Mouse (Mus musculus) naive thymus-derived CD4-positive, alpha-beta T cell, adult 2 months (primary cell): ENCODE results near the gene Gfpt2.
"Not testable (repeated sequence)": the region's sequence is repeated elsewhere in the genome, so short reads cannot be mapped to it uniquely, and the experiment has no call there.

Experiments
- DNase-seq: peaks from one replicate; pipeline ENCODE4 v3.0.0-alpha.2; 2011; ENCODE audit warnings: low read depth

Gene Gfpt2

DNA sequence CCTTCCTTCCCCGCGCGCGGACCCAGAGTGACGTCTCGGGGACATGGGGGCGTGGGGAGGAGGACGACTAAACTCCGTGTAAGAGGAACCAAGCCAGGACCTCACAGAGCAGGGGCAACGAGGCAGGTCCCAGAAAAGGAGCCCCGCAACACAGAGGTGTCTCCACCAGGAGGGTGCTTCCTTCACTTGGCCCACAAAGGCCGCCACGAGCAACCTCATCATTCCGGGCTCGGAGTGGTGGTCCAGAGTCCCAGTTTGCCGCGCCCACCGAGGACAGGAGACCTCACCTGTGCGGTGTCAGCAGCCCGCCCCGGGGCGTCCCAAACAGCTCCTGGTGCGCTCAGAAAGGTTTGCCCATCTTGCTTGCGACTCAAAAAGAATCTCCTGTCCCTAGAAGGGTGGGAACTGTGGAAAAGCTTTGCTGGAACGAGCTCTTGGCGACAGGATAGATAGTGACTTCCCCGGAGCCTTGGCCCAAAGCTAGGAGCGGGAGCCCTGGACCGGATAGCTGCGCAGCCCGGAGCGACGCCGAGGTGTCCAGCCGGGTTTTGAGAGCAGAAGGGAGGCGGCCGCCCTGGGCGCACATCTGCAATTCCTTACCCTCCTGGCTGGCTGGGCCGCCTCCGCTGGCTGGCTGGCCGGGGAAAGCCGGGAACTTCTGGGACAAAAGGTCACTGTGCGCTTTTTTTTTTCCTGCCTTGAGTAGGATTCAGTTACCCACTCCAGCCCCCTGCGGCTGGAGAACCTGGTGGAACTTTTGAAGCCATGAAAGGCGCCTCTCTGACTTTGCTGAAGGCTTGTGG is 565 bp downstream of the Gfpt2 start:
- DNase-seq: no peak

DNA sequence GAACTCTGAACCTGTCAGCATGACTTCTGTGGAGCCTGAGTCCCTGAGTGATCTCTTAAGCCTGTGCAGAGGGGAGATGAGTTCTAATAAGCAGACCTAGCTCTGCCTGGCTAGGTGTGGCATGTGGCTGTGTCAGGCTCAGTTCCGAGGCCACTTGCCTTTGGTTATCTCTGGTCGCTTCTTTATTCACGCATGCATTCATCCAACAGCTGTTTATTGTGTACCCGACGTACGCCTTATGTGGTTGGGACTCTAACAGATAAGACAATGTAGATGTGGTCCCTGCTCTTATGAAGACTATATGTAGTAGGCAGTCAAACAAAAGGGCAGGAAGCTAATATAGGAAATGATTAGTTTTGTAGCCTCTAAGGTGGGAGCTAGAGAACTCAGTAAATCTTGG is 5.0 kb downstream of the Gfpt2 start:
- no peak for DNase-seq

DNA sequence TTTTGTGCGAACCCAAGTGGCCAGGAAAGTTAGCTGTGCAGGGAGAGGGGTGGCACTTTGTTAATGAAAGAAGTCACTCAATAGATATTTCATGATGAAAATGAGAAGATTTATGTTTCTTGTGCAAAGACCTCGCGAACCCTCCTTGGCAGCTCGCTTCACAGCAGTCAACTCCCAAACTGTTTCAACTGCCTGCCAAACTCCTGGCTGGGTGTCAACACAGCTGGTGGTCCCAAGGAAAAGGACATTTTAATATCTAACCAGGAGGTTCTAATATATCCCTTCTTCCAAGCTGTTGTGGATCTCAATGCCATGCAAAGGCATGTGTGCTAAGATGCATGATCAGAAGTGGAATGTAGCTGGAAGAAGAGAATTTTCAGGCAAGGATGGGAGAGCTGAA is 7.5 kb downstream of the Gfpt2 start:
- no peak for DNase-seq

DNA sequence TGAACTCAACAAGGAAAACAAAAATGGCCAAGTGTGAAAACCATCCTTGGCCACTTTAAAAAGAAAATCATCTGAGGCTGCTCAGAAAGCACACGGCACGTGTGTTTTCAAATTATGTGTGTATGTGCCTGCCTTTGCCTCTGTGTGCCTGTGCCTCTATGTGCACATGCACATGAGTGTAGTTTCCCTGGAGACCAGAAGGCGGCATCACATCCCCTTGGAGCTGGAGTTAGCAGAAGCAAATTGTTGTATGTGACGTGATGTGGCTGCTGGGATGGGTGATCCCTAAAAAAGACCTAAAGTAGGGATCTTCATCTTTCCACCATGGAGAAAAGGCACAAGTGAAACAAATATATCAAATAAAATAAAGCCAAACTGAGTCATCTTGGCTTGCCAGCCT is 9.8 kb downstream of the Gfpt2 start:
- no peak for DNase-seq

DNA sequence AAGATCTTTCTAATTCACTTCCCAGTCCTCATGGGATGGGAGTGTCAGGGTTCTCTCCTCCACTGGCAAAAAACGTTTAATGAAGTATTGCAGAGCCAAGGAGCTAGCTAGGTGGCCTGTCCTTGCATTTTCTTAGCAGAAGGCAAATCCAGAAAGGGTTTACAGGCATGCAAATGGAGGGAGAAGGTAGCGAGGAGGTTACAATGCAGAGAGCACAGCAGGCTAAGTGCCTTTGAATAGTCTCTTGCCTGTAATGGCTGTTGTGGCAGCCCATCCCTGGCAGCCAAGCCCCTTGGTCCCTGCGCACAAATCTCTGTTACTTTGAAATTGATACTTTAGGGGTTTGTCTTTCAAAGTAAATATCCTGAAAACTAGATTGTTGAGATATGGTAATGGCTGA is 12.2 kb downstream of the Gfpt2 start:
- no peak for DNase-seq

DNA sequence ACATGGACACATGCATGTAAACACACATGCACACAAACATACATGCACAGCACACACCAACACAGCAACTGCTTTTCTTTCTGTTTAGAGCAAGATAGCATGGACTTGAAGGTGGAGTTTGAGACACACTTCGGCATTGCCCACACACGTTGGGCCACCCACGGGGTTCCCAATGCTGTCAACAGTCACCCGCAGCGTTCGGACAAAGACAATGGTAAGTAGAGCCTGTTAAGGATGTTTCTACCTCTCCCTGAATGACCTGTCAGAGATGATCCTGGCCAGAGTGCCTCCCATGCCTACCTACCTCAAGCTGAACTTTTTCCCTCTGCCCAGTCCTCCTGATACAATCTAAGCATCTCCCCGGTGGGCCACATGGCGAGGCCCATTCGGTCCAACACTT is 15.0 kb downstream of the Gfpt2 start:
- no peak for DNase-seq

DNA sequence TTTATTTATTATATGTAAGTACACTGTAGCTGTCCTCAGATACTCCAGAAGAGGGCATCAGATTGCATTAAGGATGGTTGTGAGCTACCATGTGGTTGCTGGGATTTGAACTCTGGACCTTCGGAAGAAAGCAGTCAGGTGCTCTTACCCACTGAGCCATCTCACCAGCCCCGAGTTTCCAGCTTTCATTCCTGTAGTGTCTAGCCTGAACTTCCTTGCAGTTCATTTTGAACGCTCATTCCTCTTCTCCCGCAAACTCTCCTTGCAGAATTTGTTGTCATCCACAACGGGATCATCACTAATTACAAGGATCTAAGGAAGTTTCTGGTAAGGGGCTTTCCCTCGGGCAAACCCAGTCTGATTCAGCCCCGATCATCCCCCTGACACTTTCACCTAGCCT is 16.7 kb downstream of the Gfpt2 start:
- DNase-seq: not testable (repeated sequence)

DNA sequence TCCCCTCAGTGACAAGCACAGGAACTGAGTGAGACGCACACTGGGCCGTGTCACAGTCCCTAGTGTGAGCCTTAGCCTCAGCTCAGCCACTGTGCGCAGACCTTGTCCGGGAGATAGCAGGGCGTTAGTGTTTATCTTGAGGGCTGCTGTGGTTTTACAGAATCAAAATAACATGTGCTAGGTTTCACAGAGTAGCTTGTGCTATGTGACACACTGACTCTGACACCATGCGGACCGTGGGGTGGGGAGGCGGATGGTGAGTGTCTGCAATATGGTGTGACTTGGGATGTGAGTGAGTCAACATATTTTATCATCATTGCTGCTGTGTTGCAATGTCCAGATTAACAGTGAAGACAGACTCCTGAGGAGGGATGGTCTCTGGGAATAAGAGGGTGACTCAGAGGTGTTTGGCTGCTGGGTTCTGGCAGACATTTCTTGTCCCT is 17.1 kb downstream of the Gfpt2 start:
- peak; percentile 33 for DNase-seq

DNA sequence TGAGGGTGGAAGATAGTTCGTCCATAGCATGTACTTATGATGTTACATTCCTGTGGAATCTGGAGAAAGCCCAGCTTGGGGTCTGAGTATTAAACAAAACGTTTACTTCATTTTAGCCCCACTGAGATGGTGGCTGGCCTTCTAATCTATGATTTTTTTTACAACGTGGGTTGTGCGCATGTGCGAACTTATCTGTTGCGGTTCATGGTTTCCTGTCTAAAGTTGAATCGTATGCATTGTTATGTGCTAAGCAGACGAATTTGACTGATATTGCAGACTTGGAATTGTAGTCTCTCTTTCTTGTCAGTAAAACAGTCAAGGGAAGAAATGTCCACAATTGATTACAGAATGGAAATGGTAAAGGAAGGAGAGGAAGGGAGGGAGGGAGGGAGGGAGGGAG is 17.9 kb downstream of the Gfpt2 start:
- DNase-seq: peak; percentile 84

DNA sequence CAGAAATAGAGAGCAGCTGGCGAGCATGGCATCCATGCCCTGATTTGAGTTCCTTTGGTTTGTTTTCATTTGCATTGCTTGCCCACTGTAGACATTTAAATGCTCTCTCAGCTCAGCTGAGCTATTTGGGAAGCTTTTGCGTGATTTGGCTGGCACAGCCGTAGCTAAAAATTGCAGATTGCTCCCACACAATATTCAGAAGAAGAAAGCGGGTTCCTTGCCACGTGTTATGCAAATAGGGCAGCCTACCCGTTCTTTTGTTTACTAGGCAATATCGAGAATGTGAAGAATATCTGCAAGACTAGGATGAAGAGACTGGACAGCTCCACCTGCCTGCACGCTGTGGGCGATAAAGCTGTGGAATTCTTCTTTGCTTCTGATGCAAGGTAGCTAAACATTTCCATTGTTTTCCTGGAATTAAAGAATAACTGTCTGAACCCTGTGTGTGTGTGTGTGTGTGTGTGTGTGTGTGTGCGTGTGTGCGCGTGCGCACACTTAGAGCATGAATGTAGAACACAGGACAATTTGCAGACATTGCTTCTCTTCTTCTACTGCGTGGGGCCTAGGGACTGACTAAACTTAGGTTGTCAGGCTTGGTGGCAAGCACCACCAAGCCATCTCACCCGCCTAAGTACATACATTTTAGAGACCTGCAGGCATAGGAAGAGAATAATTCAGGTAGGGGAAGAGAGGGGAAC is 25.0 kb downstream of the Gfpt2 start:
- no peak for DNase-seq

DNA sequence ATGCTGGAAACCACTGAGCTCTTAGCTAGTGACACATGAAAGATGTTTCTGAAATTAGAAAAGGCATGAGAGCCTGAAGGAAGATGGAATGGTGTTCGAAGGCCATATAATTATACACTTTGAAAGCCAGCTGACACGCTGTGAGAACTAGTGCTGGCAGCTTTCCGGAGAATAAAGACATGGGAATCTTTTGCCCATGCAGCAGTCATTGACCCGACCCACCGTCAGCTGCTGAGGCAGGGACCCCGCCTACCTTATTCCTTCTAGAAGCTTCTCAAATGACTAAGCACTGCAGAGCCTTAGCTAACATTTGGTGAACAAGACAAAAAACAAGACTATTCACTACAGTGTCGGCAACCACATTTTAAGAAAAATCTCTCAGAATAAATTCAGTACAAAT is 25.7 kb downstream of the Gfpt2 start:
- DNase-seq: no peak

DNA sequence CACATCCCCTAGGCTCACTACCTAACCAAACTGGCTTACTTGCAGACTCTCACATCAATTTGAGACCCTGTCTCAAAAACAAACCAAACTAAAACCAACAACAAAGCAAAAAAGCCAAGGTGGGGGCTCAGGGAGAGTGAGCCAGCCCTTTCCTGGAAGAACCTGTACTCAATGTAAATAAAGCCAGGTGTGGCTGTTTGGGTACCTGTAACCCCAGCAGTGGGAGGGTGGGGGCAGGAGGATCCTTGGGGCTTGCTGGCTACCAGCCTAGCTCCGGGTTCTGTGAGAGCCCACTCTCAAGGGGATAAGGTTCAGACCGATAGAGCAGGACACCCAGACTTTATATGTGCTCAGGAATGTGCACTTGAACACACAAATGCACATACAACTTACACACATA is 26.9 kb downstream of the Gfpt2 start:
- no peak for DNase-seq

DNA sequence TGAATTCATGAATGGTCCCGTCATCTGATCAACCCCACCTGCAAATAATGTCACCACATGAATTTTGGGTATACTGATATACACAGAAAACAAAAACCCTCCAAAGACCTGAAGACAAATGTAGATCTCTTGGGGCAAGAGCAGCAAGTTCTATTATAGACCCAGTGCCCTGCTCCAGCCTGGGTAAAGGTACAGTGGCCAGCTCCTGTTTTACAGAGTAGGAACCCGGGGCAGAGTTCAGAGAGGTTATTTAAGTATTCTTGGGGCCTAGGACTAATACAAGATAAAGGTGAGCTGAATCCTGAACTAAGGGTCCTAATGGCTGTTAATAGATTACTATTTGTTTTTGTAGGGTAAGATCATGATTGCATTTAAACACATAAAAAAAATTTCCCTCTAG is 27.6 kb downstream of the Gfpt2 start:
- DNase-seq: no peak

DNA sequence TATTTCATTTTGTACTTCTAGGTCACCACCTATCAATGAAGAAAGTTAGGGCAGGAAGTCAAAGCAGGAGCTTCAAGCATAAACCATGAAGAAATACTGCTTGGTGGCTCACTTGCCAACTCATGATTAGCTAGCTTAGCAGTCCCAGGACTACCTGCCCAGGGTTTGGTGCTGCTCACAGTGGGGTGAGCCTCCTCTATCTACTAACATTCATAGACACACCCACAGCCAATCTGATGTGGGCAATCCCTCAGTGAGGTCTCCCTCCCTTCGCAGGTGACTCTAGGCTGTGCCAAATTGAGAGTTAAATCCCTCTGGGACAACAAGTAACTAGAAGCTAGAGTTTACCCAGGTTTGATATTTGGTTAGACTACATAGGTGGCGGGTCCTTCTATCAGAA is 28.4 kb downstream of the Gfpt2 start:
- DNase-seq: no peak

DNA sequence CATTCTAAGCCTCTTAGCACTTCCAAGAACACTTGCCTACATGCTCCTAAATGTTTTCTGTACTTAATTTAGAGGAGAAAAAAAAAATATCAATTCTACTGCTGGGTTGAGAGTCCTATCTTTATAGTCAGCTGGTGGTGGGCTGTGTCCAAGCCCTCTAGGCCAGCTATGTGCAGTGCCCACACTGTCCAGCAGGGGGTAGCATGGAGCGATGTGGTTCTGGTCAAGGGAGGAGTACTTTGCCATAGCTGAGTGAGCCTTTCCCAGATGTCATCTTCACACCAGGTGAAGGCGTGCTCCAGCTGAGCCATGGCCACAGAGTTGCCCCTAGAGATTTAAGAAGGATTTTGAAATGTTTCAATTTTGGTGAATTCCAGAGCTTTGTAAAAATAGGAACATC is 30.9 kb downstream of the Gfpt2 start:
- peak; percentile 78 for DNase-seq

DNA sequence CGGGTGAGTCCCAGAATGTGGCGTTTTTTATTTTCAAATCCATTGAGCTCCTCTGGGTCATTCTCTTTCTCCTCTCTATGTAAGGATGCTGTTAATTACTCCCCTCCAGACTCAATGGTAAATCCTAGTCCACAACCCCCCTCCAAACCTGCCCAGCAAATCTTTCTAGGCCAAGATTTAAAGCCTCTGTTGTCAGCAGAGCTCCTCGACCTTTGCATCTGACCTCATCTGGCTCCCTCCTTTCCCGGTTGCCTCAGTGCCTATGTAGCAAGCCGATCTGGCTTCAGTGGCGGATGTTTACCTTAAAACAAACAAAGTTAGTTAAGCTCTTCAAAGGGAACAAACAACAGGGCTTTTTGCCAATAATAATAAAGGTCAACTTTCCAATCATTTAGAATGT is 33.3 kb downstream of the Gfpt2 start:
- no peak for DNase-seq

DNA sequence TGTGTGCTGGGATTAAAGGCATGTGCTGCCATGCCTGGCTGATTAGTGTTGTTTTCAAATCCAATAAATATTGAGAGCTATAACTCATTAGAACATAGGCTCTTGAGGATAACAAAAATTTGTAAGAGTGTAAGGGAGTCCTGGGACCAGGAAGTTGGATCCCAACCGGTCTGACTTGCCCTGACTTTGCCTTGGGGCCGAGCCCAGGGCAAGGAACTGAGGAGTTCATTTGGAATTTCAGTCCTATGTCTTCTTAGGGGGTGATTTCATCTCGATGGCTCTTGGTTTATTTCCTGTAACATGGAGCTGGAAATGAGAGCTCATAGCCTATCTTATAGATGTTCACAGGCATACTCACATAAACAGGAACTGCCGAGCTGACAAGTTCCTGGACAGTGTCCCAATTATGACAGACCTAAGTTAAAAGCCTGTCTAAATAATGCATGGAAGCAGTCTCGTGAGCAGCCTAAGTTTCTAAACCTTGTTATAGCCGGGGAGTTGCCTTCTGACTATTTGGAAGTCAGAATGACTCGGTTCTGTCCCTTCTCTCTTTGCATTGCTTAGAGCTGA is 35.3 kb downstream of the Gfpt2 start:
- DNase-seq: no peak

DNA sequence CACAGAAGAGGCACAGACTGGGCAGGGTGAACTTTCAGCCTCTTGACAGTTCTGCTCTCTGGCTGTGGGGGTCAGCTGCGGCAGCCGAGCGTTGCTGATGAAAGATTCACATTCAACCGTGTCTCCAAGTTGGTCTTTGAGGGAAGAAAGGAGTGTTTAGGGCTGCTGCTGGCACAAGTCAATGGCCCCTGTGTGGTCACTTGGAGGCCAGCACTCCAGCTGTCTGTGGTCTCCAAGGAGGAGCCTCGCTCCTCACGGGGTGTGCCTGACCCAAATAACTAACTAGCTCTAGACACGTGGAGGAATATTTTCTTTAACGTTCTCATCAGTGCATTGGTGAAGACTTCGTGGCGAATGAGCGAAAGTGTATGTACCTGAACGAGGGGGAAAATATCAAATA is 38.0 kb downstream of the Gfpt2 start:
- no peak for DNase-seq

DNA sequence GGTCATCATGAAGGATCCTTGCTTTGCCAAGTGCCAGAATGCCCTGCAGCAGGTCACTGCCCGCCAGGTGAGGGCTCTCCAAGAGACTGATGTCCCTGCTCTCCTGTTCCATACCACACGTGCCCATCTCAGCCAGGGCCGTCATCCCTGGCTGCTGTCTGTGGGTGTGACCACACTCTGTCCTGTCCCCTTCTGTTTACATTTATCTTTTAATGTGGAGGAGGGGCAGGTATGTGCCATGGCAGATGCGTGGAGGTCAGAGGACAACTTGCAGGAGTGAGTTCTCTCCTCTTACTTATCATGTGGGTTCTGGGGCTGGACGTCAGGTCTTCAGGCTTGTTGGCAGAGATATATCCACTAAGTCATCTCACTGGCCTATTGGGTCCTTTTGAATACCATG is 39.0 kb downstream of the Gfpt2 start:
- DNase-seq: no peak

DNA sequence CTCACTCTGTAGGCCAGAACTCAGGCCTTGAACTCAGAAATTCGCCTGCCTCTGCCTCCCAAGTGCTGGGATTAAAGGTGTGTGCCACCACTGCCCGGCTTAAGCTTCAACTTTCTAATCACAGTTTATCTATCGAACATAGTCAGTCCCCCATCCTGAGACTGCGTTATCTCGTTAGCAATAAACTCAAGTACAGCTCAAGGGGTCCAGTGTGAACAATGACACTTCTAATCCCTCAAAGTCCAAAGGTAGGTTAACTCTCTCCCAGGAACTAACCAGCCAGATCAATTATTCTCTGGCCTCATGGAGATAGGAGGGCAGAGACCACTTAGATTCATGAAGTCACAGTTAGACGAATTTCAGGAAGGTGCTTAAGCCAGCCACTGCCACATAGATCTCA is 40.3 kb downstream of the Gfpt2 start:
- DNase-seq: no peak

DNA sequence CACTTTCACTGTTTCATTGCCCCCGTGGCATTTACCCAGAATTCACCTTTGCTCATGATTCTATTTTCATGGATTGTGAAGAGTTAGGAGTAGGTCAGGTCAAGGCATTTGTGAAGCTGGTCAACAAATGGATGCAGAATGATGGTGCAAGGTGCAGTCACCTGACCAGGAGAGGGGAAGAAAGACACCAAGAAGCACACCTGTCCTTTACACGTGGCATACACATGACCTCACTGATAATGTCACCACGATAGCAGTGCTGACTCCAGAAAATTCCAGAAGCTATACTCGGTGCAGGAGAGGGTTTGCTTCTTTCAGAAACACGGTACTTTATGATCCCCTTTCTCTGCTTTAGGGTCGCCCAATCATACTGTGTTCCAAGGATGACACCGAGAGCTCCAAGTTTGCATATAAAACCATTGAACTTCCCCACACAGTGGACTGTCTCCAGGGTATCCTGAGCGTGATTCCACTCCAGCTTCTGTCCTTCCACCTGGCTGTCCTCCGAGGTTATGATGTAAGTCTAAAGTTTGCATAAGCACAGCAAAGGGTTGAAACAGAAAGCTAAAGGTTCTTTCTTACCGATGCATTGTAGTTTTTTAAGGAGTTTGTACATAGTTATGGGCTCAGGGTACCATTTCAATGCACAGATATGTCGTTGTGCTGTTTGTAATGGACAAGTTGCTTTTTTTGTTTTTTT is 41.4 kb downstream of the Gfpt2 start:
- no peak for DNase-seq

DNA sequence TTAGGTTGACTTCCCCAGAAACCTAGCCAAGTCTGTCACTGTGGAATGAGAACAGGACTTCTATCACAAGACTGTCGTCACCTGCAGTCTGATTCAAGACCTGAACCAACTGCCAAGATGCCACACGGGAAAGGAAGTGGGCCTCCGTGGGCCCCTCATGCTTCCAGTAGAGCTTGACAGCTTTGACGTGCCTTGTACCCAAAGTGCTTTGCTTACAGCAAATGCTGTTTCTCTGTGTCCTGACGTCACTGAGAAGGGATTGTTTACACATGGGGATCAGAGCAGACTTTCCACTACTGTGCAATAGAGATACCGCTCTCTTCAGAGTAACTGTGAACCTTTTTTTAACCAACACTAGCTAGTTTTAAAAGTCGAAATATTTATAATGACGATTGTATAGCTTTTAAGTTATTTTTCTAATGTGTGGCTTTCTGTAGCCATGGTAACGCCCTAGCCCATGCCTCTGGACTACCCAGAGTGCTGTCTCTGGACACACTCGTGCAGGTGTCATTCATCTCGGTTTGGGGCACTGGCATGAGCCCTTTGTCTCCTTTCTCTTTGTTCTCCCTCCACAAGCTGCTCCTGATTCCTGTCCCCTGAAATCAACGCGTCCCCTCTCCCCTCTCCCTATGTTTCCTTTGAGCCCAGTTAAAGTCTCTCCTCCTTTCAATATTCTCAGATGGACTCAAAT is 43.9 kb downstream of the Gfpt2 start:
- DNase-seq: peak; percentile 59
